Mouse (Mus musculus): ENCODE measurements around the gene Capn7. TPM values are rescaled to one million over a fixed set of nuclear protein-coding genes. Genes with fewer than 3 reads are reported as not detected.

Gene Capn7
- 6.7 TPM for polyA plus RNA-seq (2012; fragmentation: generic; extraction: Trizol)
- long read RNA-seq, experiment 1, partial matches to known transcripts: 2 of 9 reads
- long read RNA-seq, experiment 1, other reads (novel, unspliced or antisense): 3 of 9 reads
- long read RNA-seq, experiment 2, transcript Capn7-201 (21 exons, 3,648 nt): major isoform, 214 of 270 reads
- long read RNA-seq, experiment 2, partial matches to known transcripts: 5 of 270 reads
- long read RNA-seq, experiment 2, other reads (novel, unspliced or antisense): 51 of 270 reads

DNA sequence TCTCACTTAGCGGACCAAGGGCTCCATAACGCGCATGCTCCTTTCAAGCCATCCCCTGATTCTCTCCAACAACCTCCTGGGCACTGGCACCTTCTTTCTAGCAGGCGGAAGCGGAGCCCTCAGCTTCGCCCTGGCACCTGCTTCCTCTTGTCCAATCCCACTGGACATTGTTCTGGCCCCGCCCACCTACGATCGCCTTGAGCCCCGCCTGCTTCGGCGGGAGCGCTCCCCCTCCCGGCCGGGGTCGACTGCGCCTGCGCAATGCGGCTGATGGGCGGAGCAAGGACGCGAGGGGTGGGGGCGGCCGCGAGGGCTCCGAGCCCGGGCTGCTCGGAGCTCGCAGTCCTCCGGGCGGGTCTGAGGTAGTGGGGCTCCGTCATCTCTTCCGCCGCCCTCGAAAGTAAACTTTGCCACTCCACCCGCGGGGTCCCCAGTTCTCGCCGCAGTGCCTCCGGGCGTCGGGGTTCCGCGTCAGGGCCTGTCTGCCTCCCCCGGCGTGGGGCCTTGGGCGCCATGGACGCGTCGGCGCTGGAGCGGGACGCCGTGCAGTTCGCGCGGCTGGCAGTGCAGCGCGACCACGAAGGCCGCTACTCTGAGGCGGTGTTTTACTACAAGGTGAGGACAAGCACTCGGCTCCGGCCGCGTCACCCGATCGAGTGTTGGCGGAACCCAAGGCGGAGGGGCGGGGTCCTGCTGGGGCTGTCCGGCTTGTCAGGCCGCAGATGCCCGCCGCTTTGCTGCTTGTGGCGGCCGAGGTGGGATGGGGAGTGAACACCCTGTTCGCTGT, at the start of gene Capn7:
Capn7 (plus strand) TSS at position 270 of the 787 bp plus-strand sequence.
- peaks cover 3% of the 10 kb centered on the region for H3K27me3 ChIP-seq (ENCODE audit: control insufficient read depth, insufficient read depth, insufficient read length)
- peaks cover 8% of the 10 kb centered on the region for H3K79me3 ChIP-seq (ENCODE audit: low read depth)
- peaks cover 2% of the 10 kb centered on the region for H3K36me3 ChIP-seq (ENCODE audit: control insufficient read depth, insufficient read depth)
- H3K4me3 ChIP-seq (ENCODE audit: insufficient read depth, poor library complexity, severe bottlenecking): peak within 1 kb of the TSS; percentile 65
- TF ChIP-seq MYOG (IDR thresholded peaks at IDR 0.05; ENCODE audit: control insufficient read depth, extremely low read depth, insufficient read length) (no peak), USF1 (IDR thresholded peaks at IDR 0.05; ENCODE audit: low read depth) (peak; percentile 57), CTCF (IDR thresholded peaks at IDR 0.05; ENCODE audit: control insufficient read depth, insufficient read depth, insufficient read length) (peak; percentile 13), FOSL1 (IDR thresholded peaks at IDR 0.05; ENCODE audit: insufficient read depth, low read length, poor library complexity, severe bottlenecking) (no peak), CEBPB (IDR thresholded peaks at IDR 0.05; ENCODE audit: low read depth) (no peak), MYOD1 (IDR thresholded peaks at IDR 0.05; ENCODE audit: control insufficient read depth, insufficient read length, low read depth) (no peak), MAX (IDR thresholded peaks at IDR 0.05) (peak; percentile 25)
- peak within 1 kb of the TSS; percentile 94 for H3ac ChIP-seq (ENCODE audit: control insufficient read depth, insufficient read length, low read depth)
- peaks cover 36% of the 10 kb centered on the region for H3K79me2 ChIP-seq (ENCODE audit: control insufficient read depth, insufficient read depth)

GRCm38 (mm10) chr14:31313192-31313591, 23.2 kb upstream of the Capn7 start:
- no peak overlapping the region for H3K4me3 ChIP-seq (ENCODE audit: insufficient read depth, poor library complexity, severe bottlenecking)
- no peaks in the 10 kb centered on the region for H3K79me2 ChIP-seq (ENCODE audit: control insufficient read depth, insufficient read depth)
- TF ChIP-seq CTCF (IDR thresholded peaks at IDR 0.05; ENCODE audit: control insufficient read depth, insufficient read depth, insufficient read length) (no peak), CEBPB (IDR thresholded peaks at IDR 0.05; ENCODE audit: low read depth) (no peak), MAX (IDR thresholded peaks at IDR 0.05) (no peak), MYOD1 (IDR thresholded peaks at IDR 0.05; ENCODE audit: control insufficient read depth, insufficient read length, low read depth) (no peak), FOSL1 (IDR thresholded peaks at IDR 0.05; ENCODE audit: insufficient read depth, low read length, poor library complexity, severe bottlenecking) (no peak), USF1 (IDR thresholded peaks at IDR 0.05; ENCODE audit: low read depth) (no peak), MYOG (IDR thresholded peaks at IDR 0.05; ENCODE audit: control insufficient read depth, extremely low read depth, insufficient read length) (no peak)
- no peaks in the 10 kb centered on the region for H3K79me3 ChIP-seq (ENCODE audit: low read depth)
- no peaks in the 10 kb centered on the region for H3K36me3 ChIP-seq (ENCODE audit: control insufficient read depth, insufficient read depth)
- peaks cover 35% of the 10 kb centered on the region for H3K27me3 ChIP-seq (ENCODE audit: control insufficient read depth, insufficient read depth, insufficient read length)
- H3ac ChIP-seq (ENCODE audit: control insufficient read depth, insufficient read length, low read depth): no peak overlapping the region

DNA sequence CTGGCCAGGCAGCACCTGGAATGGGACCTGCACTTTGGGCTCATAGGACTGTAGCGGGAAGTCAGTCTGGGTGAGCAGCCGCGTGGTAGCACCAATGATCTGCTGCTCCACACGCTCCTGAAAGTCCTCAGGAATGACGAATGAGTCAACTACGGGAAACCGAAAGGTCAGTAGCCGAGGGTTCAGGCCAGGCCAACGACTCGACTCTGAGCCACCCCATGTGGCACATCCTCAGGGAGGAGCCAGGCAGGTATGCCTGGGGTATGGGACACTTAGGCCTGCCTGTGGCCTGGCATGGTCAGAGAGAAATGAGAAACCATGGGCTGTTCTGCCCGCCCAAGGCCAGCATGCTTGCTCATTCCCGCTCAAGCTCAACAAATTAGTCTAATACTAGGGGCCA, 19.8 kb upstream of the Capn7 start:
- H3K4me3 ChIP-seq (ENCODE audit: insufficient read depth, poor library complexity, severe bottlenecking): no peak overlapping the region
- H3ac ChIP-seq (ENCODE audit: control insufficient read depth, insufficient read length, low read depth): no peak overlapping the region
- no peaks in the 10 kb centered on the region for H3K79me2 ChIP-seq (ENCODE audit: control insufficient read depth, insufficient read depth)
- H3K27me3 ChIP-seq (ENCODE audit: control insufficient read depth, insufficient read depth, insufficient read length): peaks cover 39% of the 10 kb centered on the region
- no peaks in the 10 kb centered on the region for H3K79me3 ChIP-seq (ENCODE audit: low read depth)
- TF ChIP-seq MAX (IDR thresholded peaks at IDR 0.05): no peak
- TF ChIP-seq FOSL1 (IDR thresholded peaks at IDR 0.05; ENCODE audit: insufficient read depth, low read length, poor library complexity, severe bottlenecking): no peak
- no peak for TF ChIP-seq USF1 (IDR thresholded peaks at IDR 0.05; ENCODE audit: low read depth)
- no peak for TF ChIP-seq MYOD1 (IDR thresholded peaks at IDR 0.05; ENCODE audit: control insufficient read depth, insufficient read length, low read depth)
- no peak for TF ChIP-seq CTCF (IDR thresholded peaks at IDR 0.05; ENCODE audit: control insufficient read depth, insufficient read depth, insufficient read length)
- TF ChIP-seq CEBPB (IDR thresholded peaks at IDR 0.05; ENCODE audit: low read depth): no peak
- TF ChIP-seq MYOG (IDR thresholded peaks at IDR 0.05; ENCODE audit: control insufficient read depth, extremely low read depth, insufficient read length): no peak
- no peaks in the 10 kb centered on the region for H3K36me3 ChIP-seq (ENCODE audit: control insufficient read depth, insufficient read depth)

DNA sequence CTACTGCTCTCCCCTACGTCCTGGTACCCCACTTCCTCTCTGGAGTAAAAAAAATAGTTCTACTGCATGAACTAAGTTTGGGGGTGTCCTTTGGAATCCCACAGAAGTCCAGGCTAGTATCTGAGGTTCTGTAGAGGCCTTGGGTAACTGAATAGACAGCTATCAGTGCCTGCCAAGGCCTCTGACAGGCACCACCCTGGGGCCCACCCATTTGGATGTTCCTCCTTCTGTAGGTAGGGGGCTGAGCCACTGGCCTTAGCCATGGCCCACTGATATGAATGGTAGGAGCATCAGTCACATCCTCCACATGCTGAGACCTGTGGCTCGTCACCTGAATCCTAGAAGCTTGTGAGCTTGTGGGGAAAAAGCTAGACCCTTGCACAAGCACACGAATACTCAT, 18.7 kb upstream of the Capn7 start:
- peaks cover 39% of the 10 kb centered on the region for H3K27me3 ChIP-seq (ENCODE audit: control insufficient read depth, insufficient read depth, insufficient read length)

GRCm38 (mm10) chr14:31319546-31319945, 16.9 kb upstream of the Capn7 start:
- no peak overlapping the region for H3ac ChIP-seq (ENCODE audit: control insufficient read depth, insufficient read length, low read depth)
- no peak for TF ChIP-seq MYOG (IDR thresholded peaks at IDR 0.05; ENCODE audit: control insufficient read depth, extremely low read depth, insufficient read length)
- no peak for TF ChIP-seq CEBPB (IDR thresholded peaks at IDR 0.05; ENCODE audit: low read depth)
- H3K36me3 ChIP-seq (ENCODE audit: control insufficient read depth, insufficient read depth): no peaks in the 10 kb centered on the region
- no peak overlapping the region for H3K4me3 ChIP-seq (ENCODE audit: insufficient read depth, poor library complexity, severe bottlenecking)
- H3K79me2 ChIP-seq (ENCODE audit: control insufficient read depth, insufficient read depth): no peaks in the 10 kb centered on the region
- H3K79me3 ChIP-seq (ENCODE audit: low read depth): no peaks in the 10 kb centered on the region
- peaks cover 29% of the 10 kb centered on the region for H3K27me3 ChIP-seq (ENCODE audit: control insufficient read depth, insufficient read depth, insufficient read length)

More for the DNA sequence above, 18.7 kb upstream of the Capn7 start:
- H3K4me3 ChIP-seq (ENCODE audit: insufficient read depth, poor library complexity, severe bottlenecking): no peak overlapping the region
- no peaks in the 10 kb centered on the region for H3K36me3 ChIP-seq (ENCODE audit: control insufficient read depth, insufficient read depth)
- TF ChIP-seq MYOG (IDR thresholded peaks at IDR 0.05; ENCODE audit: control insufficient read depth, extremely low read depth, insufficient read length) (no peak), CTCF (IDR thresholded peaks at IDR 0.05; ENCODE audit: control insufficient read depth, insufficient read depth, insufficient read length) (no peak), MYOD1 (IDR thresholded peaks at IDR 0.05; ENCODE audit: control insufficient read depth, insufficient read length, low read depth) (no peak), CEBPB (IDR thresholded peaks at IDR 0.05; ENCODE audit: low read depth) (no peak), FOSL1 (IDR thresholded peaks at IDR 0.05; ENCODE audit: insufficient read depth, low read length, poor library complexity, severe bottlenecking) (no peak), MAX (IDR thresholded peaks at IDR 0.05) (no peak), USF1 (IDR thresholded peaks at IDR 0.05; ENCODE audit: low read depth) (no peak)
- no peaks in the 10 kb centered on the region for H3K79me2 ChIP-seq (ENCODE audit: control insufficient read depth, insufficient read depth)
- H3K79me3 ChIP-seq (ENCODE audit: low read depth): no peaks in the 10 kb centered on the region
- H3ac ChIP-seq (ENCODE audit: control insufficient read depth, insufficient read length, low read depth): no peak overlapping the region
